24 mouse cellular contexts compared by ENCODE assay signal in genomic region chr11:81645549-81645948, GRCm38 (mm10).
A peak's percentile ranks its signal among the peaks of the same experiment; 100 is the strongest.
DNase-seq lines count a peak whose midpoint lies in the region; ATAC-seq and TF ChIP-seq lines count a peak whose summit lies in the region.
"Had no signal": no experiment of that assay in that cellular context is flagged by ENCODE, and none has a peak within 500 bp of the region (broad histone marks: within the 10 kb centered on the region; RNA-seq: fewer than 3 reads in every experiment).

No protein-coding gene starts in this region.

- no peak for ATAC-seq in kidney, embryonic 14.5 days (ENCODE audit: low FRiP score, low TSS enrichment)
- ATAC-seq in lung, embryonic 14.5 days (ENCODE audit: insufficient read depth): no peak
- ATAC-seq: activated CD4-positive, CD25-positive, alpha-beta regulatory T cell, adult 4 months; forebrain, embryonic 15.5 days; inflammation-experienced regulatory T-cells, adult 6 months; midbrain, embryonic 15.5 days had no signal

- H3K27ac ChIP-seq in kidney, adult 2 months (ENCODE audit: insufficient read depth, low read depth, low read length): no peak overlapping the region
- no peak overlapping the region for H3K27ac ChIP-seq in kidney, embryonic 14.5 days (ENCODE audit: low read depth, low read length)
- no peak overlapping the region for H3K27ac ChIP-seq in lung, embryonic 14.5 days (ENCODE audit: low read depth)
- H3K27ac ChIP-seq: embryonic facial prominence, embryonic 13.5 days; forebrain, embryonic 15.5 days; kidney, embryonic 15.5 days; liver, embryonic 13.5 days; midbrain, embryonic 15.5 days had no signal

- 0 out of 2 replicates have a peak, but pooled peaks have one; percentile 15 for TF ChIP-seq CTCF in kidney, adult 2 months (conservative IDR thresholded peaks at IDR 0.05; ENCODE audit: insufficient read depth, insufficient read length, low read depth, low read length)
- TF ChIP-seq CTCF in lung, embryonic 14.5 days (IDR thresholded peaks at IDR 0.05; ENCODE audit: low read depth): peak; percentile 14; the same call in 1 of the 2 replicates
- TF ChIP-seq CTCF in lung, adult 2 months (IDR thresholded peaks at IDR 0.05; ENCODE audit: insufficient read depth, low read length): no peak
- peak; percentile 78 for TF ChIP-seq CTCF in E14TG2a.4 (conservative IDR thresholded peaks at IDR 0.05; ENCODE audit: low read length)

- H3K9ac ChIP-seq in kidney, embryonic 14.5 days (ENCODE audit: low read depth, low read length): no peak overlapping the region
- no peak overlapping the region for H3K9ac ChIP-seq in lung, embryonic 14.5 days
- H3K9ac ChIP-seq: embryonic facial prominence, embryonic 13.5 days; forebrain, embryonic 15.5 days; kidney, embryonic 15.5 days; liver, embryonic 13.5 days; midbrain, embryonic 15.5 days had no signal

- no peaks in the 10 kb centered on the region for H3K9me3 ChIP-seq in kidney, embryonic 14.5 days (ENCODE audit: control insufficient read depth, low read length)
- no peaks in the 10 kb centered on the region for H3K9me3 ChIP-seq in lung, embryonic 14.5 days (ENCODE audit: low read depth, low read length)
- no peaks in the 10 kb centered on the region for H3K9me3 ChIP-seq in E14TG2a.4 (ENCODE audit: low read length)
- H3K9me3 ChIP-seq: embryonic facial prominence, embryonic 13.5 days; forebrain, embryonic 15.5 days; kidney, embryonic 15.5 days; liver, embryonic 13.5 days; midbrain, embryonic 15.5 days had no signal

- H3K4me1 ChIP-seq in kidney, adult 2 months (ENCODE audit: control insufficient read depth, insufficient read depth, low read length): no peaks in the 10 kb centered on the region
- no peaks in the 10 kb centered on the region for H3K4me1 ChIP-seq in kidney, embryonic 14.5 days (ENCODE audit: control insufficient read depth, insufficient read depth, low read length)
- no peaks in the 10 kb centered on the region for H3K4me1 ChIP-seq in lung, embryonic 14.5 days (ENCODE audit: insufficient read depth)
- H3K4me1 ChIP-seq in lung, adult 2 months (ENCODE audit: control insufficient read depth, insufficient read depth, low read length): no peaks in the 10 kb centered on the region
- H3K4me1 ChIP-seq in E14TG2a.4 (replicated peaks; ENCODE audit: low read depth, low read length): no peaks in the 10 kb centered on the region
- H3K4me1 ChIP-seq: liver, embryonic 13.5 days had no signal

- H3K27me3 ChIP-seq in kidney, adult 2 months (replicated peaks; ENCODE audit: control insufficient read depth, insufficient read depth, low read length): no peaks in the 10 kb centered on the region
- H3K27me3 ChIP-seq in kidney, embryonic 14.5 days (ENCODE audit: control insufficient read depth, insufficient read depth, low read length): no peaks in the 10 kb centered on the region
- no peaks in the 10 kb centered on the region for H3K27me3 ChIP-seq in lung, embryonic 14.5 days (ENCODE audit: insufficient read depth, low read length)
- H3K27me3 ChIP-seq in E14TG2a.4 (ENCODE audit: insufficient read depth, low read length): 0 out of 2 replicates have a peak, but pooled peaks cover 4% of the 10 kb centered on the region
- H3K27me3 ChIP-seq: forebrain, embryonic 15.5 days; liver, embryonic 13.5 days; midbrain, embryonic 15.5 days had no signal

- WGBS in kidney, adult 2 months: 96% methylated on average over 3 of the region's 3 CpGs
- 93% methylated on average over 3 of the region's 3 CpGs for WGBS in kidney, embryonic 14.5 days
- 72% methylated on average over 3 of the region's 3 CpGs for WGBS in lung, embryonic 14.5 days
- 81% methylated on average over 3 of the region's 3 CpGs for whole genome bisulfite sequencing in lung, adult 2 months

- no peak overlapping the region for H3K4me2 ChIP-seq in kidney, embryonic 14.5 days (replicated peaks; ENCODE audit: low read depth, low read length)
- H3K4me2 ChIP-seq in lung, embryonic 14.5 days: no peak overlapping the region
- H3K4me2 ChIP-seq: embryonic facial prominence, embryonic 13.5 days; forebrain, embryonic 15.5 days; heart, embryonic 11.5 days; kidney, embryonic 15.5 days; liver, embryonic 13.5 days; midbrain, embryonic 15.5 days had no signal

- no peak for TF ChIP-seq POLR2A in kidney, adult 2 months (IDR thresholded peaks at IDR 0.05; ENCODE audit: low read depth, low read length)
- no peak for TF ChIP-seq POLR2A in lung, adult 2 months (IDR thresholded peaks at IDR 0.05; ENCODE audit: borderline replicate concordance, extremely low read depth, low read depth, low read length)

- no peak overlapping the region for H3K4me3 ChIP-seq in kidney, adult 2 months (ENCODE audit: insufficient read depth, low read depth, low read length)
- no peak overlapping the region for H3K4me3 ChIP-seq in kidney, embryonic 14.5 days (ENCODE audit: low read length)
- no peak overlapping the region for H3K4me3 ChIP-seq in lung, embryonic 14.5 days (ENCODE audit: low read depth, low read length)
- H3K4me3 ChIP-seq in lung, adult 2 months (replicated peaks; ENCODE audit: extremely low read depth, low read depth, low read length): no peak overlapping the region
- H3K4me3 ChIP-seq in E14TG2a.4 (replicated peaks; ENCODE audit: low read length): no peak overlapping the region
- H3K4me3 ChIP-seq: embryonic facial prominence, embryonic 13.5 days; forebrain, embryonic 15.5 days; kidney, embryonic 15.5 days; liver, embryonic 13.5 days; midbrain, embryonic 15.5 days had no signal

- no peaks in the 10 kb centered on the region for H3K36me3 ChIP-seq in kidney, adult 2 months (ENCODE audit: control insufficient read depth, insufficient read depth, low read length)
- H3K36me3 ChIP-seq in kidney, embryonic 14.5 days (ENCODE audit: control insufficient read depth, insufficient read depth, low read length): no peaks in the 10 kb centered on the region
- H3K36me3 ChIP-seq in lung, embryonic 14.5 days (ENCODE audit: insufficient read depth): no peaks in the 10 kb centered on the region
- no peaks in the 10 kb centered on the region for H3K36me3 ChIP-seq in E14TG2a.4 (ENCODE audit: insufficient read depth, low read length)
- H3K36me3 ChIP-seq: embryonic facial prominence, embryonic 13.5 days; forebrain, embryonic 15.5 days; kidney, embryonic 15.5 days; liver, embryonic 13.5 days; midbrain, embryonic 15.5 days had no signal

- DNase-seq in kidney, adult 2 months: no peak
- DNase-seq in lung, embryonic 14.5 days: no peak
- DNase-seq in lung, adult 2 months: no peak
- DNase-seq in ZHBTc4 (ENCODE audit: low read depth, low spot score): peak; percentile 56
- no peak for DNase-seq in thymus, postnatal 4 days
- DNase-seq in left cerebral cortex, adult 9 months (ENCODE audit: low spot score in 2 of 2): no peak
- DNase-seq: adrenal gland, postnatal 14 days; cerebellum, adult 11-12 months; cerebellum, postnatal 14 days; heart, postnatal 10 days; layer of hippocampus, postnatal 36 days; liver, embryonic 13.5 days; lung, postnatal 14 days; right cerebral cortex, postnatal 4 days; thymus, postnatal 36 days had no signal
